ENCODE assay signal across 24 mouse cellular contexts in genomic region chr13:113622865-113623255, GRCm38 (mm10). TPM values are rescaled to one million over a fixed set of nuclear protein-coding genes. Genes with fewer than 3 reads are reported as not detected.
A peak's percentile ranks its signal among the peaks of the same experiment; 100 is the strongest.
DNase-seq lines count a peak whose midpoint lies in the region; ATAC-seq and TF ChIP-seq lines count a peak whose summit lies in the region.
"Had no signal": no experiment of that assay in that cellular context is flagged by ENCODE, and none has a peak within 500 bp of the region (broad histone marks: within the 10 kb centered on the region; RNA-seq: fewer than 3 reads in every experiment).

No protein-coding gene starts in this region.

- H3K9me3 ChIP-seq in kidney, embryonic 15.5 days (replicated peaks) = no peaks in the 10 kb centered on the region
- H3K9me3 ChIP-seq: forebrain, embryonic 10.5 days; liver, embryonic 13.5 days had no signal

- H3K4me2 ChIP-seq in kidney, embryonic 15.5 days = no peak overlapping the region
- H3K4me2 ChIP-seq: heart, embryonic 11.5 days; liver, embryonic 13.5 days; midbrain, embryonic 11.5 days had no signal

- no peak for ATAC-seq in kidney, embryonic 15.5 days (replicated peaks; ENCODE audit: low FRiP score)
- ATAC-seq: CD4-positive, CD25-positive, alpha-beta regulatory T cell, adult 4 months; hindbrain, postnatal 0 days had no signal

- no peak overlapping the region for H3K9ac ChIP-seq in kidney, embryonic 15.5 days
- H3K9ac ChIP-seq: liver, embryonic 13.5 days had no signal

- H3K4me3 ChIP-seq in kidney, embryonic 15.5 days (replicated peaks) = no peak overlapping the region
- H3K4me3 ChIP-seq in embryonic fibroblast, embryonic 13.5 days (ENCODE audit: insufficient read depth, low read length) = no peak overlapping the region
- no peak overlapping the region for H3K4me3 ChIP-seq in left cerebral cortex, adult 2 months
- H3K4me3 ChIP-seq: forebrain, embryonic 10.5 days; liver, embryonic 13.5 days had no signal

- H3K27ac ChIP-seq in kidney, embryonic 15.5 days = peak overlapping the region; percentile 46; the same call in 1 of the 2 replicates
- H3K27ac ChIP-seq in embryonic fibroblast, embryonic 13.5 days (ENCODE audit: insufficient read depth, low read length) = peak overlapping the region; percentile 62
- H3K27ac ChIP-seq in left cerebral cortex, adult 2 months = no peak overlapping the region
- H3K27ac ChIP-seq: hindbrain, postnatal 0 days; liver, embryonic 13.5 days had no signal

- H3K4me1 ChIP-seq in kidney, embryonic 15.5 days = peaks cover 10% of the 10 kb centered on the region
- peaks cover 6% of the 10 kb centered on the region for H3K4me1 ChIP-seq in embryonic fibroblast, embryonic 13.5 days (ENCODE audit: control insufficient read depth, insufficient read depth, low read length)

- 77% methylated on average over 8 of the region's 8 CpGs for WGBS in kidney, embryonic 15.5 days

- no peaks in the 10 kb centered on the region for H3K27me3 ChIP-seq in kidney, embryonic 15.5 days

- TF ChIP-seq POLR2A in embryonic fibroblast, embryonic 13.5 days (IDR thresholded peaks at IDR 0.05; ENCODE audit: low read depth, low read length) = no peak

- no peaks in the 10 kb centered on the region for H3K36me3 ChIP-seq in kidney, embryonic 15.5 days
- H3K36me3 ChIP-seq: forebrain, embryonic 10.5 days; G1E; liver, embryonic 13.5 days had no signal

- intact Hi-C loops in left cerebral cortex, adult 2 months (cut with DNase I) = no loop called here

- DNase-seq in kidney, adult 11 months = no peak
- peak; percentile 2 for DNase-seq in thymus, postnatal 14 days
- DNase-seq in thymus, postnatal 0 days (ENCODE audit: low spot score) = no peak
- no peak for DNase-seq in B cell, adult 2 months
- no peak for DNase-seq in spleen, postnatal 36 days (ENCODE audit: low spot score in 2 of 2)
- DNase-seq in left cerebral cortex, adult 2 months (ENCODE audit: extremely low spot score in 1 of 2, low spot score in 2 of 2) = no peak
- DNase-seq: cerebellum, adult 11 months; cerebellum, postnatal 14 days; gastrocnemius, postnatal 10 days; heart, postnatal 14 days; kidney, adult 18-20 months; liver, embryonic 13.5 days had no signal

- TF ChIP-seq CTCF in embryonic fibroblast, embryonic 13.5 days (IDR thresholded peaks at IDR 0.05; ENCODE audit: borderline replicate concordance, insufficient read depth, low read length) = no peak
- TF ChIP-seq CTCF in left cerebral cortex, adult 2 months (IDR thresholded peaks at IDR 0.05) = no peak

RNA-seq across cellular contexts. Expression of gene Snx18, which starts 4.5 kb away (rescaled TPM):
- polyA plus RNA-seq in kidney, embryonic 15.5 days (2015; fragmentation: Nextera tagmentation; extraction: Ambion mirVana) = 31.3 and 32.0 TPM in 2 replicates
- polyA plus RNA-seq in thymus, postnatal 0 days (2015; fragmentation: Nextera tagmentation; extraction: Ambion mirVana) = 12.9 and 15.5 TPM in 2 replicates
- polyA plus RNA-seq in embryonic fibroblast, embryonic 13.5 days (2011; ENCODE audit: insufficient read length, low read depth, missing spikeins) = 42.3 and 60.7 TPM in 2 replicates
- 10 to 100 TPM; 22.6 to 22.8 TPM for total RNA-seq in left cerebral cortex, adult 2 months (2021)
- polyA plus RNA-seq: G1E had no signal

RNA-seq across cellular contexts. Expression of gene Hspb3, which starts 40.6 kb away (rescaled TPM):
- 0.90 and 1.7 TPM in 2 replicates for polyA plus RNA-seq in kidney, embryonic 15.5 days (2015; fragmentation: Nextera tagmentation; extraction: Ambion mirVana)
- polyA plus RNA-seq in thymus, postnatal 0 days (2015; fragmentation: Nextera tagmentation; extraction: Ambion mirVana) = 0.22 TPM in 1 of 2 replicates, not detected in the other
- polyA plus RNA-seq in embryonic fibroblast, embryonic 13.5 days (2011; ENCODE audit: insufficient read length, low read depth, missing spikeins) = not detected in 2 replicates
- 1 to 10 TPM; 6.6 to 8.1 TPM for total RNA-seq in left cerebral cortex, adult 2 months (2021)
- total RNA-seq: adrenal gland, adult 18-20 months; G1E had no signal
- polyA plus RNA-seq: CD4-positive, CD25-positive, alpha-beta regulatory T cell, adult 4 months; forebrain, embryonic 10.5 days; G1E; large intestine, adult 2 months; midbrain, embryonic 11.5 days; small intestine, adult 2 months; stomach, embryonic 14.5 days had no signal
